Mouse (Mus musculus): ENCODE data around the gene Gm29423. TPM values are rescaled to one million over a fixed set of nuclear protein-coding genes. Genes with fewer than 3 reads are reported as not detected.

Gm29423 gene
- total RNA-seq (2023; ENCODE audit: inconsistent age), result not detected in 4 replicates

GRCm38 (mm10) chrY:70303187-70303586, at the start of gene Gm29423, which contains the start of gene Gm29644:
Gene Gm29423, minus strand, starts transcription at chrY:70303287.
Gene Gm29644, minus strand, starts transcription at chrY:70303343.

GRCm38 (mm10) chrY:70273542-70273941, 29.5 kb downstream of the Gm29423 start, which contains the start of gene Gm21118:
Gene Gm21118, minus strand, starts transcription at chrY:70273642.

Other genes starting within 250 kb of the Gm29423 start
- gene Gm21118, start 29.6 kb downstream of the Gm29423 start, total RNA-seq (2023; ENCODE audit: inconsistent age), result not detected in 4 replicates
- not detected in 4 replicates for gene Gm29644, start 56 bp upstream of the Gm29423 start, total RNA-seq (2023; ENCODE audit: inconsistent age)
- not detected in 4 replicates for gene Gm20888, start 138.6 kb upstream of the Gm29423 start, total RNA-seq (2023; ENCODE audit: inconsistent age)

Measured in B cell, adult (primary cell).